Mouse (Mus musculus) forebrain, embryonic 16.5 days (tissue): Measurements from ENCODE around the gene Hnf4a. TPM values are rescaled to one million over a fixed set of nuclear protein-coding genes. Genes with fewer than 3 reads are reported as not detected.
"Not testable (repeated sequence)": the region's sequence is repeated elsewhere in the genome, so short reads cannot be mapped to it uniquely, and the experiment has no call there.

Experiments
- ATAC-seq: fragments of 200-750 bp; cut with Nextera tagmentation; 2 replicates; pipeline ENCODE4 v1.8.0; 2017; ENCODE audit warnings: mild to moderate bottlenecking, moderate library complexity
- H3K27ac ChIP-seq: fragments of 300-500 bp; sonication (generic); 2 replicates; pipeline ENCODE4 v1.5.1; 2014; ENCODE audit warnings: low read length, control low read depth
- H3K27me3 ChIP-seq: fragments of 300-500 bp; sonication (generic); replicated peaks from 2 replicates; pipeline ENCODE4 v1.6.1; 2014; ENCODE audit warnings: low read length; ENCODE audit not compliant: control insufficient read depth, insufficient read depth
- H3K36me3 ChIP-seq: fragments of 300-500 bp; sonication (generic); 2 replicates; pipeline ENCODE4 v1.6.1; 2014; ENCODE audit not compliant: control insufficient read depth, insufficient read depth
- H3K4me1 ChIP-seq: fragments of 300-500 bp; sonication (generic); replicated peaks from 2 replicates; pipeline ENCODE4 v1.6.1; 2014; ENCODE audit warnings: low read length; ENCODE audit not compliant: control insufficient read depth, insufficient read depth
- H3K4me2 ChIP-seq: fragments of 300-500 bp; sonication (generic); 2 replicates; pipeline ENCODE4 v1.6.1; 2014; ENCODE audit warnings: mild to moderate bottlenecking, low read length, control low read depth
- H3K4me3 ChIP-seq: fragments of 300-500 bp; sonication (generic); replicated peaks from 2 replicates; pipeline ENCODE4 v1.5.1; 2014; ENCODE audit warnings: mild to moderate bottlenecking, low read length, control low read depth
- H3K9ac ChIP-seq: fragments of 300-500 bp; sonication (generic); replicated peaks from 2 replicates; pipeline ENCODE4 v1.6.1; 2014; ENCODE audit warnings: low read depth, low read length, control low read depth
- H3K9me3 ChIP-seq: fragments of 300-500 bp; sonication (generic); 2 replicates; pipeline ENCODE4 v1.6.1; 2016; ENCODE audit warnings: low read length; ENCODE audit not compliant: control insufficient read depth
- WGBS: fragments of 180-500 bp; shearing (Covaris S2); extraction: QIAGEN DNeasy Blood & Tissue Kit; methylation state at CpG from one replicate; pipeline ENCODE4 v1.1.7; 2014; 5-methylcytosine and 5-hydroxymethylcytosine counted together
- polyA plus RNA-seq: library from polyadenylated mRNA; unstranded; fragments of >200 nt; fragmentation: Nextera tagmentation; extraction: Ambion mirVana; gene quantifications from 2 replicates; pipeline ENCODE4 v1.2.1, GENCODE M21; 2015

Gene Hnf4a
- polyA plus RNA-seq, 1 experiment from 2014 or later = 0.08 TPM

DNA sequence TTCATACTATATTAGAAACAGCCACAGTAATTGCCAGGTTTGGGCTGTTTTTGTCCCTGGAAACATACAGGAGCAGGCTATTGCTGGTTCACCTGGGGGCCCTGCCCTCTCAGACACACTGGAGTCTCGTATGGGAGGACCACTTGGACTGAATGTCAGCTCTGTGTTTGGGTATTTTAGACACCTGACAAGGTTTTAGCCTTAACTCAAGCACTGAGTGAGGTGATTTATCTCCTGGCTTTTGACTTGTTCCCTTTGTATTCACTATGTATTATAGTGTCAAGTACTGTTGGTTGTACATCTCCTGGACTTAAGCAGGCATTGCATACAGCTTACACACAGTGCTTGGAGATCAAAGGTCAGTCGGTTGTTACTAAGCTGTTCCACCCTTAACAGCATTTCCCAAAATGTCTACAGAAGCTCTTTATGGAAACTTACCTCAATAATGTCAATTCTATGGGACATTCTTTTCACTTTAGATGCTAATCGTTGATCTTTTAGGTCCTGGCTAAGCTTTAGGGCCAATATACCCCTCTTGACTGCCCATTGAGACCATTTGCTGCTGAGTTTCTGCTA is 110.1 kb downstream of the Hnf4a start:
- no peak overlapping the region for H3K4me2 ChIP-seq
- peaks cover 25% of the 10 kb centered on the region for H3K36me3 ChIP-seq
- no peak overlapping the region for H3K9ac ChIP-seq
- no peaks in the 10 kb centered on the region for H3K4me1 ChIP-seq
- no peak overlapping the region for H3K4me3 ChIP-seq
- H3K9me3 ChIP-seq = no peaks in the 10 kb centered on the region
- H3K27ac ChIP-seq = no peak overlapping the region
- WGBS = 82% methylated on average over 3 of the region's 3 CpGs
- no peak for ATAC-seq
- H3K27me3 ChIP-seq = no peaks in the 10 kb centered on the region

DNA sequence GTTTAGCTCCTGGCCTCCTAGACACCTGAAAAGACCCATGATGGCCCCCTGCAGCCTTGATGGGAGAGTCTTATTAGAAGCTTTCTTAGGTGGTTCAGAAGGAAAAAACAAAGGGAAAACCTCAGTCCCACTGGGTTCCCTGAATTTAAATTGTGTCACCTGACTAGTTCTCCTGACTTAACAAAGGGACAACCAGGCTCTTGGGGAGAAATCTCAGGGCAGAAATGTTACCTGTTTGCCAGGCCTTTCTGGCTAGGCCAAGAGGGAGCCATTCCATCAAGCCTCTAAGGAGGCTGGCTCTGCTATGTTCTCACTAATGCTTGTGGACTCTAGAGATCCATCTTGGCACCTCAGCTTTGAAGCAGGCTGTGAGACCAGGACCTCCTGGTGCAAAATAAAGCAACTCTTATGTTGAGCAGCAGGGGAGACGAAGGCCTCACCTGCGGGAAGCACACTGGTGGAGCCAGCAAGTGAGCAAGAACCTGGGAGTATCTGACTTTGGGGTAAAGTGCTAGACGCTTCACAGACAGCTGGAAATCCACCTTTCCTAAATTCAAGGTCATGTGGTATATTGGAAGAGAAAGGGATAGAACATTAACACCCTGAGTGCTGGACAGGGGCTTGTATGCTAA is 110.7 kb downstream of the Hnf4a start:
- Histone ChIP-seq H3K9ac (no peak overlapping the region), H3K27ac (no peak overlapping the region), H3K4me2 (no peak overlapping the region), H3K4me1 (no peaks in the 10 kb centered on the region), H3K36me3 (peaks cover 25% of the 10 kb centered on the region), H3K27me3 (no peaks in the 10 kb centered on the region), H3K4me3 (no peak overlapping the region), H3K9me3 (no peaks in the 10 kb centered on the region)
- 86% methylated on average over 3 of the region's 3 CpGs for WGBS
- ATAC-seq = no peak

- Histone ChIP-seq H3K4me2 (no peak overlapping the region), H3K9ac (no peak overlapping the region), H3K27ac (no peak overlapping the region), H3K27me3 (no peaks in the 10 kb centered on the region), H3K4me3 (no peak overlapping the region), H3K4me1 (no peaks in the 10 kb centered on the region), H3K9me3 (no peaks in the 10 kb centered on the region), H3K36me3 (peaks cover 25% of the 10 kb centered on the region)
- 89% methylated on average over 4 of the region's 4 CpGs for WGBS
- ATAC-seq = no peak
Observed at GRCm38 (mm10) chr2:163617874-163618273, 111.3 kb downstream of the Hnf4a start.

GRCm38 (mm10) chr2:163620451-163620850 is 113.8 kb downstream of the Hnf4a start:
- Histone ChIP-seq H3K4me2 (no peak overlapping the region), H3K27me3 (no peaks in the 10 kb centered on the region), H3K9me3 (no peaks in the 10 kb centered on the region), H3K9ac (no peak overlapping the region), H3K4me3 (no peak overlapping the region), H3K27ac (no peak overlapping the region), H3K36me3 (peaks cover 23% of the 10 kb centered on the region), H3K4me1 (no peaks in the 10 kb centered on the region)
- ATAC-seq = no peak
- WGBS = 93% methylated on average over 8 of the region's 8 CpGs

DNA sequence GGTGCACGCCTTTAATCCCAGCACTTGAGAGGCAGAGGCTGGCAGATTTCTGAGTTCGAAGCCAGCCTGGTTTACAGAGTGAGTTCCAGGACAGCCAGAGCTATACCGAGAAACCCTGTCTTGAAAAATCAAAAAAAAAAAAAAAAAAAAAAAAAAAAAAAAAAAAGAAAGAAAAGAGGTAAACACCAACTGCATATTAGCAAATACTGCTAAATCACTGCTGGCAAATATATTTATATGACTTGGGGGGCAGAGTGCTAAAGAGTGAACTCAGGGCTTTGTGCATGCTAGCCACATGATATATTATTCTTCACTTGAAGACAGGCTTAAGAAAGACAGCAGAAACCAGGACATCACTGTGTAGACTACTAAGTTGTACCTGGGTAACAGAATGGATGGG is 114.8 kb downstream of the Hnf4a start:
- H3K4me1 ChIP-seq, H3K27ac ChIP-seq, ATAC-seq, H3K9ac ChIP-seq, H3K9me3 ChIP-seq, H3K27me3 ChIP-seq, H3K4me2 ChIP-seq, H3K4me3 ChIP-seq: not testable (repeated sequence)
- WGBS = 92% methylated on average over 3 of the region's 3 CpGs
- peaks cover 28% of the 10 kb centered on the region for H3K36me3 ChIP-seq

Other genes starting within 250 kb of the Hnf4a start
- 0.20 and 0.28 TPM in 2 replicates for gene Jph2, start 108.8 kb upstream of the Hnf4a start, polyA plus RNA-seq
- gene Oser1, start 82.1 kb upstream of the Hnf4a start, polyA plus RNA-seq = 77.3 and 77.4 TPM in 2 replicates
- 103 and 124 TPM in 2 replicates for gene Gdap1l1, start 68.3 kb upstream of the Hnf4a start, polyA plus RNA-seq
- 13.0 and 15.4 TPM in 2 replicates for gene Fitm2, start 34.2 kb upstream of the Hnf4a start, polyA plus RNA-seq
- gene R3hdml, start 14.5 kb upstream of the Hnf4a start, polyA plus RNA-seq = not detected in 2 replicates
- 44.1 and 46.4 TPM in 2 replicates for gene Ttpal, start 95.5 kb downstream of the Hnf4a start, polyA plus RNA-seq
- 31.4 and 34.3 TPM in 2 replicates for gene Serinc3, start 138.3 kb downstream of the Hnf4a start, polyA plus RNA-seq
- 153 and 159 TPM in 2 replicates for gene Pkig, start 151.6 kb downstream of the Hnf4a start, polyA plus RNA-seq
- 4.5 and 5.2 TPM in 2 replicates for gene Ada, start 243.4 kb downstream of the Hnf4a start, polyA plus RNA-seq